Mouse (Mus musculus): ENCODE data around the gene Recql.
"Not testable (repeated sequence)": the region's sequence is repeated elsewhere in the genome, so short reads cannot be mapped to it uniquely, and the experiment has no call there.

Gene Recql

GRCm38 (mm10) chr6:142365742-142366472 lies 21.0 kb downstream of the Recql start:
- ATAC-seq (ENCODE audit: low TSS enrichment) = no peak

DNA sequence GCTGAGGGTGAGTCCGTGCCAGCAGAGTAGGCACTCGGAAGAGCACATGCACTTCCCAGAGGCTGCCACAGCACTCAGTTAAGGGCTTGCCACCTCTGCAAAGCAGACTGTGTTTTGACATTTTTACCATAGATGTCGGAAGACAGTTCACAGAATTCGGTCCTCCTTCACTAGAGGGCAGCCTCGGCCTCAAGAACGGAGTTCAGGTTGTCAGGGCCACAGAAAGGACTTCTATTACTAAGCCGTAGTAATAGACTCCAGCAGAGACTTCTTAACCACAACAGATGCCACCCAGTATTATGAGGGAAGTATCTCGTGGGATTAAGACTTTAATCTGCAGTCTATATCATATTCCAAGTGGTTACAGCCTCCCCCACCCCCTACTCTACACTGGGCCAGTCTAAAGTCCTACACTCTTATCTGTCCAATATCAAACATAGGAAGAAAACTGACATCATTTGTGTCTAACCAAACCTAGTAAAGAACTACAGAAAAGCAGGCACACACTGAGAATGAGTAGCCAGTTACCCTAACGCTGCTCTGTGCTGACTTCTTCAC lies 23.8 kb downstream of the Recql start:
- peak; percentile 74 for ATAC-seq (ENCODE audit: low TSS enrichment)

DNA sequence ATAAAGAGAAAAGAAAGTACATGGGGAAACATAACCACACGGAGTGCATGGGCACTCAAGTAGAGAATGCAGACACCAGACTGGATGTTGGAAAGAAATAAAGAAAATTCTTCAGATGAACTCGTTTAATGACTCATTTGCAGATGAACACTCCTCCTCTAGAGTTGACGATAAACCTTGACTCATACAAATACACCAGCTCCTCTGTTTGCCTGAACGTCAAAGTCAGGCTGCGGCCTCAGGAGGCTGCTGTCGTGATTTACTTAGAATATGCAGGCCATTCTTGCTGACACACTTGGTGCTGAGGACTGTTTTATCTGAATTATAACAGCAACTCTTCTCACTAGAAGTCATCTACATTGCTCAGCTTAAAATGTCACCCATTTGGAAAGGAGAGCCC lies 24.9 kb downstream of the Recql start:
- ATAC-seq (ENCODE audit: low TSS enrichment) = peak; percentile 58

GRCm38 (mm10) chr6:142357106-142357505 lies 29.8 kb downstream of the Recql start:
- no peak for ATAC-seq (ENCODE audit: low TSS enrichment)

DNA sequence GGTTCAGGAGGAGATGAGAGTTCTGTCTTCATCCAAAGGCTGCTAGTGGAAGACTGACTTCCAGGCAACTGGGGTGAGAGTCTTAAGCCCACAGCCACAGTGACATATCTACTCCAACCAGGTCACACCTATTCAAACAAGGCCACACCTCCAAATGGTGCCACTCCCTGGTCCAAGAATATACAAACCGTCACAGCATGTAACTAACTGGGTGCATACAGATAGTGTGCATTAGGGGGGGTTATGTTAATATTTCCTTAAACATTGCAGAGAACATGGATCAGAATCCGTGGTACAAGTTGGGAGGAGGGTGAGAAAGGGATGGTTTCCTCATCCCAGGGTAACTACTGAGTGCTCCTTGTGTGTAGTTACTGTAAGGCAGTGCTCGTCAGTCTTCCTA lies 34.8 kb downstream of the Recql start:
- ATAC-seq (ENCODE audit: low TSS enrichment) = not testable (repeated sequence)

DNA sequence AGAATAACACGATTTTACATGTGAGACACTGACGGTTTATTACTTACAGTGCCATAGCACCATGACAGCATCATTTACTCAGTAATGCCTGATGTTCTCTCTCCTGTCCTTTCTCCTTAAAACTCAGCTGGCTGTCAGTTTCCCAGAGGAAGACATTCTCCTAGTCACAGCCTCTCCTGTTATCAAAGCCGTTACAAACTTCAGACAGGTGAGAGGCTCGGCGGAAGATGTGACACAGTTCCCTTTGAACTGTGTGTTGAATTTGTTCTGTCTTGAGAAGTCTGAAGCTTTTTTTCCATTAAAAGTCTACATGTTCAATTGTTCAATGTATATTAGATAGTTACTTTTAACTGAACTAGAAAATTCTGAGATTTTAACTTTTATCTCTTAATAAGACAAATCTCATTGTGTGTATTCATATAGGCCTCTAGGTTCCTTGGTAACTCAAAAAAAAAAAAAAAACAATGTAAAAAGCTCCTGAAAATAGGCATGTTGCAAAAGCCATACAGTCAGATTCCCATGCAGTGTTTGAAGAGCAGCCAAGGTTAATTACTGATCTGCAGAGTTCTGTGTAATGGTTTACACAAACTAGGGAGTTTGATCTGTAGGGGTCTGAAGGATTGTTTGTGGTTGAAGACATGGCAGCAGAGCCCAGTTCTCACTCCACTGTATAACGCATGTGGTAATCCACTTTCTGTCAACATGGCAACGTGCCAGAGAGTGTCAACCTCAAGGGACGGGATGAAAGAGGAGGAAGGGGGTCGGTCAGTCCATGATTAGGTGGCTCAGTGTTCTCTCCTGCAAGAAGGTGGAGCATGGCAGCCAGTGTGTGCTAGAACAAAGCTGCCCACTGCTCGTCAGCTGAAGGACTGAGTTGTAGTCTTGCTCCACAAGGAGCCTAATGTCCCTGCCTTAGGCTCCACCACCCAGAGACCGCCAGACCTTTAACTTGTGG lies 39.2 kb downstream of the Recql start:
- ATAC-seq (ENCODE audit: low TSS enrichment) = no peak

DNA sequence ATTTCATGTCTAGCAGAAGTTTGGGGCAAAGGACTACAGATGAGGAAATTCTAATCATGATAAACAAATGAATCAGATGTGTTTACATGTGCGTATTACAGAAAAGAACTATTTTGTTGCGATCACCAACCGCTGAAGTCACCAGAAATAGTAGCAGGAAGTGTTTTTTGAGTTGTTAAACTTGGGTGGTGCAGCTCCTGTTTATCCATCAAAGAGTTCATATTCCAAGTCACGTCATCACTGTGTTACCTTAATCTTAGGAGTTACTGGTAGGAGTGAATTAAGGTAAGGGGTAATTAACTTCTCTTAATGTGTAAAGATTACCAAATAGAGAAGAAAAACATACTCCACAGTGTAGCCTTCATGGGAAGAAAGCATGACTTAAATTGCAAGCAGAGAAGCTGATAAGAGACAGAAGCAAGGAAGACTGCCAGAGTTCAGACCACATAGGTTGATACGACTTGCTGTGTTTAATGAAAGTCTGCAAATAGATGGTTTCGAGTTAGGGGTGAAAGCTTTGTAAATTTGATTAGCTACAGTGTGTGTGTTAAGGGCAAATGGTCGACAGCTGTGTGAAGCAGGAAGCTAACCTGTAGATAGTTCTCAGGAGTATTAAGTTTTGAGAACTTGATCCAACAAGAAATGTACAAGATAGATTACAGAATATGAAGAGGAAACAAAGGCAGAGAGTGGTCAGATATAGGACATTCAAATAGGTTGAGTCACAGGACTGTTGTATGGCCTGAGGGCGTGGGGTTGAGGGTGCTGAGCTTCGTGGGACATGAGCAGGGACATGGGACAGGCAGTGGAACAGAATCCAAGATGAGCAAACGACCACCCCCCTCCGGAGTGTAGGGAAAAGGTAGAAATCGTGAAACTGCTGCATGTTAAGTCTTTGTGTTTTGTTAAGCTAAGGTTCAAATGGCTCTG lies 40.4 kb downstream of the Recql start:
- ATAC-seq (ENCODE audit: low TSS enrichment) = no peak

DNA sequence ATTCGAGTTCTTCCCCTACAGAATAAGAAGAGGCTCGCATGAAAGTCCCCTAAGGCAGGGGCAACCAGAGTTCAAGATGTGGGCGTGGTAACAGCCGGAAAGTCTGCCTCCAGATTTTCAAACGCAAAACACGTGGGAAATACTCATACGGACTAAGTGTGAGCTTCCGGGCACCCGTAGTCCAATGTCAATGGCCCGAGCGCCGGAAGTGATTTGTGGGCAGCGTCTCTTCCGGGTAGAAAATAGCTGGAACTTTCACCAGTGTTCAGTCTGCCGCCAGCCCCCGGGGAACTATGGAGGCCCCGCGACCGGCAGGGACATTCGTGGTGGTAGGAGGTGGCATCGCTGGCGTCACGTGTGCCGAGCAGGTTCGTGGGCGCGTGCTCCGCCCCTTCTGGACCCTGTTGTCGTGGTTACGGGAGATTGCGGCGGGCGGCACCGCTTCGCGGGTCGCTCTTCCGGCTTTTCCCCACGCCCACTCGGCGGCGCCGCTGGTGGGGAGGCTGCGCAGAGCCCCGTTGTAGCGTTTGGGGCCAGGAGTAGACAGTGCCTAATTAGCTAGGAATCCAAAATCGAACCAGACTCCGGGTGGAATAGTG lies 41.3 kb downstream of the Recql start, which contains the start of gene Pyroxd1:
TSS of gene Pyroxd1 (plus strand) at position 215 of the 599 bp plus-strand sequence.
- ATAC-seq (ENCODE audit: low TSS enrichment) = peak; percentile 95

GRCm38 (mm10) chr6:142343561-142343960 lies 43.3 kb downstream of the Recql start:
- no peak for ATAC-seq (ENCODE audit: low TSS enrichment)

- ATAC-seq (ENCODE audit: low TSS enrichment) = no peak
Measured at GRCm38 (mm10) chr6:142339576-142339975, 47.3 kb downstream of the Recql start.

- no peak for ATAC-seq (ENCODE audit: low TSS enrichment)
Measured at GRCm38 (mm10) chr6:142338961-142339360, 47.9 kb downstream of the Recql start.

DNA sequence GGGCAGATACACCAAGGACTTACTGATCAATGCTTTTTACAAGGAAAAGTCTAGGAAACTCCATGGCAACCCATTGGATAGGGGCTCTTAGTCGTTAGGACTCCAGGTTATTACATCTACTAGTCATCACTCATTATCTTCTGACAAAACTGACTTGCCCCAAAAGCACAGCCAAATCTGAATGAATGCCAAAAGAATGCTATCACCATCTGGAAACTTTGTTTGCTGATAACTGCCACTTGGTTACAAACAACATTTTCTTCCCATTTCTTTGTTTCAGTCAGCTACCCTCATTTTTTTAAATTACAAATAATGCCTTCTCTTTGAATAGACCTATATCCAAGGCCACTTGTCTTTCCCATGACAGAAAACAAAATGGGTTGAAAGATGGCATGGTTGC lies 57.7 kb downstream of the Recql start:
- no peak for ATAC-seq (ENCODE audit: low TSS enrichment)

DNA sequence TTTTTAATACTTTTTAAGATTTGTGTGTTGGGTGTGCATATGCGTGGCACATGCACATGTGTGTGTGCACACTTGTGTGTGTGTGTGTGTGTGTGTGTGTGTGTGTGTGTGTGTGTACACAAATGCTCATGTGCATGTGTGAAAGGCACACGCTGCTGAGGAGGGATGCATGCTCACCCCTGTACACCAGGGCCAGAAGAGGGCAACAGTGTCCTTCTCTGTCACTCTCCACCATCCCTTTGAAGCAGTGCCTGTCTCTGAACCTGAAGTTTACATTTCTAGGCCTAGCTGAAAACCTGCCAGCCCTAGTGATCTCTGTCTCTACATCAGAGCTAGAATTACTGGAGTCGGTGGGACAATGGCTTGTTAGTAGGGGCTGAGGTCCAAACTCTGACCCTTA lies 60.3 kb downstream of the Recql start:
- no peak for ATAC-seq (ENCODE audit: low TSS enrichment)

- no peak for ATAC-seq (ENCODE audit: low TSS enrichment)
Measured at GRCm38 (mm10) chr6:142322881-142323280, 64.0 kb downstream of the Recql start, which contains the start of gene Slco1a5. Gene Slco1a5 (minus strand): TSS chr6:142322981.

- ATAC-seq (ENCODE audit: low TSS enrichment) = no peak
Measured at GRCm38 (mm10) chr6:142317106-142317505, 69.8 kb downstream of the Recql start.

DNA sequence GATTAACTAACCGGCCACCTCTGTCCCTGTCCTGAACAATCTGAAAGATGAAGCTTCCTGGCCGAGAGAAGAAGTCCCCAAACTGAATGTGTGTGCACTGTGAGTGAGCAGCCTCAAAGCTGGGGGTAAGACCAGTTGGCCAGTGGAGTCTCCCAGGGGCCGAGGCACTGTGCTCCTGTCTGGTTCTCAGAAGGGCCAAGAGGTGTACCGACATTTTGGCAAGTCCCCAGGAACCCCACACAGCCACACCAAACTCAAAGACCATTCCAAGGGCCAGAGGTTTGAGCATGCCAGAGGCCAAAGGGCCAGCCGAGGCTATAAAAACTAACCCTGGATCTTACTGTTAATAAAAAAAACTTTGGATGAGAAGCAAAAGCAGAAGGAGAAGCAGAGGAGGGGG lies 72.6 kb downstream of the Recql start:
- ATAC-seq (ENCODE audit: low TSS enrichment) = no peak

DNA sequence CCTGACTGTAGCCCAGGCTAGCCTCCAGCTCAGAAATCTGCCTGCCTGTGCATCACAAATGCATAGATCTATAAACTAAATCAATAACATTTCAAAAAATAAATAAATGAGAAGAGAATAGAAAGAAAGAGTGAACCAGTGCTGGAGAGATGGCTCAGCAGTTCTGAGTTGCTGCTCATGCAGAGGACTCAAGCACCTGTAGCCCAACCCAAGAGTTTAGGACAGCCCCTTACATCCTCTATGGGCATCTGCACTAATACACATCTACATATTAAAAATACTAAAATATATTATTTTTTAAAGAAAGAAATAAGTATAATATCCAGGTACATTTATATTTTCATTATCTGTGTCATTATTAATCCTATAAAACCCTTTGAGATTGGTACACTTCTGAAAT lies 81.8 kb downstream of the Recql start:
- no peak for ATAC-seq (ENCODE audit: low TSS enrichment)

Measured in frontal cortex, adult (tissue).